Mouse (Mus musculus) ES-E14 (cell line): ENCODE measurements at regions not wholly inside any gene's neighbourhood (a gene's known extent, or its start where the extent isn't known, plus 50 kb on each side); places are given as distances from the start of the nearest gene placed in this dataset.

Experiments used
- CHD2 ChIP-seq: IDR thresholded peaks from 2 replicates; pipeline ENCODE4 v1.6.1; 2014; ENCODE audit warnings: mild to moderate bottlenecking, low read depth, low read length, inconsistent platforms
- HCFC1 ChIP-seq: IDR thresholded peaks from 2 replicates; pipeline ENCODE4 v1.6.1; 2012; ENCODE audit warnings: low read length, inconsistent platforms, borderline replicate concordance; ENCODE audit not compliant: insufficient read depth
- MAFK ChIP-seq: IDR thresholded peaks from 2 replicates; pipeline ENCODE4 v1.6.1; 2014; ENCODE audit warnings: mild to moderate bottlenecking, low read depth, low read length, inconsistent platforms; ENCODE audit not compliant: insufficient read depth
- ZC3H11A ChIP-seq: IDR thresholded peaks from 2 replicates; pipeline ENCODE4 v1.6.1; 2012; ENCODE audit warnings: low read depth, mild to moderate bottlenecking, inconsistent platforms, low read length, borderline replicate concordance
- ZNF384 ChIP-seq: IDR thresholded peaks from 2 replicates; pipeline ENCODE4 v1.6.1; 2012; ENCODE audit warnings: low read depth, low read length, inconsistent platforms

DNA sequence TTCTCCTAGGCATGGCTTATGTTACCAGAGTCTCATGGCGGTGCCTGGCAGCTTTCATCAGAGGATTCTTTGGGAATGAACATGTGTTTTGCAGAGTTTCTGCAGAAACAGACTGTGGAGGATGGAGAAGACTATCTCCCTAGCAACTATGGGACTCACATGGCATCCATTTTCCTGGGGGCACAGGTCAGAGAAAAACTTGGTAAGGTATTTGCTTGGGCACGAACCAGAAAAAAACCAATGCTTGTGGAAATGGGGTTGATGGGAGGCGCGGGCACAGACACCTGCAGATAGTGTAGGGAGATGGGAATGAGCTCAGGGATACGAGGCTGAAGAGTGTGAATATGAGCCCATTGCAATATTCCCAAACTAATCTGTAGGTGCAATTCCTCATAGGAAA, 71.7 kb upstream of the Adcy1 start:
- TF ChIP-seq ZC3H11A (no peak), ZNF384 (no peak), CHD2 (no peak), HCFC1 (no peak), MAFK (no peak)
